Mouse (Mus musculus): ENCODE results near the gene Arhgap31. TPM values are rescaled to one million over a fixed set of nuclear protein-coding genes. Genes with fewer than 3 reads are reported as not detected.

The Arhgap31 gene
- total and polyA plus RNA-seq, 3 experiments, result 0.01 to 0.04 TPM; not detected in 1

DNA sequence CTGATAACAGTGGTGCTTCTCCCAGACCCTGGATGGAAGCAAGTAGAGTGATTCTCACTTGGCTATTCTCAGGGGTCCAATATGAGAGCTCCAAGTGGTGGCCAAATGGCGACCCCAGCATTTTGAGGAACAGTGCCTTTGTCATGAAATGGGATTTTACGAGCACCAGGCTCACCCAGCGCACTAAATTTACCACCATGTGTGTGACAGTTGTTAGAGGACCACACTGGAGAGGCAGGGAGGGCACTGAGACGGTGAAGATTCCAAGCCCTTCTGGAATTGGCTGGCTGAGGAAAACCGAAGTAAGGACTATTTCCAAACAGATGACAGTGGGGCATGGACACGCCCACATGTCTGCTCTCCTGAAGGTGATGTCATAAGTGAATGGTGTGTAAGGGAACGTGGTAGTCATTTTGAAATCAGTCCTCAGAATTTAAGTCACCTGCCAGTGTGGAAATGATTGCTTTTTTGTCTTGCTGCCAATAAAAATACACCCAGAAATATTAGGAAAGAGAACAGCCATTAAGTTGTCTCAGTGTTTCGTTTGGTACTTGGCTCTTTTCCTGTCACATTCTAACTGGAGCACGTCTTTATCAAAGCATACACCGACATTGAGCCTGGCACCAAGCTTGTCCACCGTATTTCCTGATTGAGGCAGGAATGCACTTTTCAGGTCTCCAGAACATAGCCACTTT lies 113.9 kb downstream of the Arhgap31 start:
- no peak for DNase-seq (ENCODE audit: low read depth, low spot score)
- TF ChIP-seq TCF12 (IDR thresholded peaks at IDR 0.05; ENCODE audit: low read depth, low read length) (no peak), TBP (IDR thresholded peaks at IDR 0.05; ENCODE audit: low read depth, low read length) (no peak), CHD1 (IDR thresholded peaks at IDR 0.05; ENCODE audit: low read depth, low read length) (no peak), JUND (IDR thresholded peaks at IDR 0.05; ENCODE audit: low read depth, low read length) (no peak), ELF1 (IDR thresholded peaks at IDR 0.05; ENCODE audit: low read depth, low read length) (no peak), EP300 (IDR thresholded peaks at IDR 0.05; ENCODE audit: low read depth in 1 of 2, low read length in 2 of 2) (no peak), NRF1 (IDR thresholded peaks at IDR 0.05; ENCODE audit: insufficient read depth, low read depth, low read length, poor library complexity, severe bottlenecking) (no peak)
- H3K36me3 ChIP-seq (ENCODE audit: control insufficient read depth in 1 of 2, insufficient read depth in 2 of 2, low read length in 2 of 2), result peaks cover 0 to 3% of the 10 kb centered on the region in 2 experiments; a peak in 1 of 4 replicates

DNA sequence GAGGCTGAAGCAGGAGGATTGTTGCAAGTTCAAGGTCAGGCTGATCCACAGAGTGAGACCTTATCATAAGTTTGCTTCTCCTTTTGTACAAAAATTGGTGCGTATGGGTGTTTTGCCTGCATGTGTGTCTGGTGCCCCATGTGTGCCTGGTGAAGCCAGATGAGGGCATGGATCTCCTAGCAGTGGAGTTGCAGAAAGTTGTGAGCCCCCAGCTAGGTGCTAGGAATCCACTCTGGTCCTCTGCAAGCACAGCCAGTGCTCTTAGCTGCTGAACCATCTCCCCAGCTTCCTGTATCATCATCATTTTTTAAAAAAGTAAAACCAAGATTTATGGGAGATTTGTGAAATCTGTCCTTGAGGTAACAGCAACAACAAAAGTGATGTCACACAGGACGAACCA lies 116.4 kb downstream of the Arhgap31 start:
- no peak for TF ChIP-seq NELFE (IDR thresholded peaks at IDR 0.05; ENCODE audit: low read depth, low read length)
- TF ChIP-seq CHD1 (IDR thresholded peaks at IDR 0.05; ENCODE audit: low read depth, low read length), result no peak
- TF ChIP-seq RAD21 (IDR thresholded peaks at IDR 0.05; ENCODE audit: low read depth, low read length), result no peak
- no peak for TF ChIP-seq GATA1 (IDR thresholded peaks at IDR 0.05; ENCODE audit: low read depth, low read length)
- no peak for TF ChIP-seq POLR2AphosphoS2 (IDR thresholded peaks at IDR 0.05; ENCODE audit: low read length)
- TF ChIP-seq EP300 (IDR thresholded peaks at IDR 0.05; ENCODE audit: low read depth in 1 of 2, low read length in 2 of 2), result no peak
- no peak for TF ChIP-seq BHLHE40 (IDR thresholded peaks at IDR 0.05; ENCODE audit: borderline replicate concordance, low read depth, low read length)
- TF ChIP-seq MYB (IDR thresholded peaks at IDR 0.05; ENCODE audit: low read depth, low read length), result no peak
- no peak for TF ChIP-seq ZMIZ1 (IDR thresholded peaks at IDR 0.05; ENCODE audit: low read depth, low read length)
- TF ChIP-seq ZC3H11A (IDR thresholded peaks at IDR 0.05; ENCODE audit: low read depth, low read length), result no peak
- no peak for TF ChIP-seq POLR2A (IDR thresholded peaks at IDR 0.05; ENCODE audit: control insufficient read depth in 1 of 2, insufficient read depth in 1 of 2, low read depth in 1 of 2, low read length in 2 of 2, poor library complexity in 1 of 2)
- TF ChIP-seq ZKSCAN1 (IDR thresholded peaks at IDR 0.05; ENCODE audit: low read depth, low read length), result no peak
- H3K4me1 ChIP-seq (ENCODE audit: control insufficient read depth in 1 of 2, insufficient read depth in 2 of 2, low read length in 2 of 2), result no peaks in the 10 kb centered on the region
- no peak overlapping the region for H3K9ac ChIP-seq (ENCODE audit: control insufficient read depth, low read depth, low read length, poor library complexity, severe bottlenecking)
- no peak for DNase-seq (ENCODE audit: low read depth, low spot score)
- H3K36me3 ChIP-seq (ENCODE audit: control insufficient read depth in 1 of 2, insufficient read depth in 2 of 2, low read length in 2 of 2), result no peaks in the 10 kb centered on the region
- no peak overlapping the region for H3K27ac ChIP-seq (ENCODE audit: control insufficient read depth, low read depth, low read length)
- H3K79me2 ChIP-seq (ENCODE audit: control insufficient read depth, insufficient read depth, low read length, poor library complexity), result no peaks in the 10 kb centered on the region
- H3K4me3 ChIP-seq (ENCODE audit: control insufficient read depth in 1 of 2, insufficient read depth in 1 of 2, low read depth in 2 of 2, low read length in 2 of 2), result no peak overlapping the region
- H3K27me3 ChIP-seq (ENCODE audit: control insufficient read depth in 1 of 2, insufficient read depth in 2 of 2, low read length in 2 of 2), result no peaks in the 10 kb centered on the region; a peak in 1 of 4 replicates
- H3K9me3 ChIP-seq (replicated peaks; ENCODE audit: insufficient read depth, low read length), result no peaks in the 10 kb centered on the region

More for the DNA sequence above, 113.9 kb downstream of the Arhgap31 start:
- H3K4me3 ChIP-seq (ENCODE audit: control insufficient read depth in 1 of 2, insufficient read depth in 1 of 2, low read depth in 2 of 2, low read length in 2 of 2), result no peak overlapping the region
- no peaks in the 10 kb centered on the region for H3K9me3 ChIP-seq (replicated peaks; ENCODE audit: insufficient read depth, low read length)
- H3K27me3 ChIP-seq (ENCODE audit: control insufficient read depth in 1 of 2, insufficient read depth in 2 of 2, low read length in 2 of 2), result no peaks in the 10 kb centered on the region; a peak in 1 of 4 replicates
- no peaks in the 10 kb centered on the region for H3K79me2 ChIP-seq (ENCODE audit: control insufficient read depth, insufficient read depth, low read length, poor library complexity)
- no peak overlapping the region for H3K9ac ChIP-seq (ENCODE audit: control insufficient read depth, low read depth, low read length, poor library complexity, severe bottlenecking)
- no peak overlapping the region for H3K27ac ChIP-seq (ENCODE audit: control insufficient read depth, low read depth, low read length)
- peaks cover 0 to 6% of the 10 kb centered on the region in 2 experiments; a peak in 1 of 4 replicates for H3K4me1 ChIP-seq (ENCODE audit: control insufficient read depth in 1 of 2, insufficient read depth in 2 of 2, low read length in 2 of 2)
